ENCODE assay signal across 19 mouse cellular contexts in genomic region chr1:133408321-133408720, GRCm38 (mm10). TPM values are rescaled to one million over a fixed set of nuclear protein-coding genes. Genes with fewer than 3 reads are reported as not detected.
A peak's percentile ranks its signal among the peaks of the same experiment; 100 is the strongest.
DNase-seq lines count a peak whose midpoint lies in the region; ATAC-seq and TF ChIP-seq lines count a peak whose summit lies in the region.
"Had no signal": no experiment of that assay in that cellular context is flagged by ENCODE, and none has a peak within 500 bp of the region (broad histone marks: within the 10 kb centered on the region; RNA-seq: fewer than 3 reads in every experiment).

No protein-coding gene starts in this region.

- no peak overlapping the region for H3K9ac ChIP-seq in heart, adult 2 months (ENCODE audit: low read depth, low read length)
- H3K9ac ChIP-seq in kidney, embryonic 15.5 days: no peak overlapping the region
- 0 out of 2 replicates have a peak overlapping the region, but pooled peaks have one; percentile 31 for H3K9ac ChIP-seq in limb, embryonic 13.5 days

- WGBS in heart, adult 2 months: 75% methylated on average over 9 of the region's 9 CpGs
- 33% methylated on average over 9 of the region's 9 CpGs for whole genome bisulfite sequencing in kidney, embryonic 15.5 days
- 34% methylated on average over 9 of the region's 9 CpGs for WGBS in limb, embryonic 13.5 days

- no peak for TF ChIP-seq CTCF in heart, adult 2 months (IDR thresholded peaks at IDR 0.05)
- TF ChIP-seq CTCF in E14TG2a.4 (conservative IDR thresholded peaks at IDR 0.05; ENCODE audit: low read length): no peak

- H3K79me2 ChIP-seq in heart, adult 2 months (replicated peaks; ENCODE audit: control insufficient read depth, insufficient read depth, low read length): peaks cover 6% of the 10 kb centered on the region

- peaks cover 22% of the 10 kb centered on the region for H3K4me1 ChIP-seq in heart, adult 2 months (ENCODE audit: control insufficient read depth, insufficient read depth, low read length)
- peaks cover 56% of the 10 kb centered on the region for H3K4me1 ChIP-seq in kidney, embryonic 15.5 days
- peaks cover 75% of the 10 kb centered on the region for H3K4me1 ChIP-seq in E14TG2a.4 (replicated peaks; ENCODE audit: low read depth, low read length)
- peaks cover 24% of the 10 kb centered on the region for H3K4me1 ChIP-seq in limb, embryonic 13.5 days

- no peak for TF ChIP-seq POLR2A in heart, adult 2 months (IDR thresholded peaks at IDR 0.05; ENCODE audit: insufficient read depth, low read depth, low read length)

- no peak overlapping the region for H3K4me2 ChIP-seq in kidney, embryonic 15.5 days
- H3K4me2 ChIP-seq in limb, embryonic 13.5 days (replicated peaks): no peak overlapping the region

- no peaks in the 10 kb centered on the region for H3K36me3 ChIP-seq in heart, adult 2 months (ENCODE audit: control insufficient read depth, insufficient read depth, low read length)
- 0 out of 2 replicates have a peak, but pooled peaks cover 4% of the 10 kb centered on the region for H3K36me3 ChIP-seq in kidney, embryonic 15.5 days
- 0 out of 2 replicates have a peak, but pooled peaks cover 16% of the 10 kb centered on the region for H3K36me3 ChIP-seq in E14TG2a.4 (ENCODE audit: insufficient read depth, low read length)
- no peaks in the 10 kb centered on the region for H3K36me3 ChIP-seq in limb, embryonic 13.5 days

- peak in 1 of 2 experiments; percentile 14 for DNase-seq in heart, adult 2 months
- DNase-seq in heart, postnatal 10 days: no peak
- no peak for DNase-seq in kidney, adult 8-10 months
- no peak for DNase-seq in urinary bladder, postnatal 36 days (ENCODE audit: low spot score in 2 of 2)
- DNase-seq in right cerebral cortex, adult 2 months (ENCODE audit: low spot score in 2 of 2): no peak
- DNase-seq: cerebellum, postnatal 14 days; gastrocnemius, postnatal 14 days; layer of hippocampus, adult 9-11 months; lung, adult 2 months; right cerebral cortex, adult 18-20 months; thymus, postnatal 4 days had no signal

- peak overlapping the region; percentile 42 for H3K27ac ChIP-seq in heart, adult 2 months
- 0 out of 2 replicates have a peak overlapping the region, but pooled peaks have one; percentile 2 for H3K27ac ChIP-seq in kidney, embryonic 15.5 days
- no peak overlapping the region for H3K27ac ChIP-seq in limb, embryonic 13.5 days

- H3K4me3 ChIP-seq in heart, adult 2 months: no peak overlapping the region
- H3K4me3 ChIP-seq in kidney, embryonic 15.5 days (replicated peaks): no peak overlapping the region
- H3K4me3 ChIP-seq in E14TG2a.4 (replicated peaks; ENCODE audit: low read length): peak overlapping the region; percentile 43; the same call in 1 of the 2 replicates
- no peak overlapping the region for H3K4me3 ChIP-seq in limb, embryonic 13.5 days
- H3K4me3 ChIP-seq: erythroblast, embryonic 14.5 days had no signal

- intact Hi-C loops in heart, adult 2 months (cut with DNase I): no loop called here
- intact Hi-C loops in heart, postnatal 10 days (cut with DNase I): no loop called here

- H3K27me3 ChIP-seq in heart, adult 2 months (ENCODE audit: control insufficient read depth, insufficient read depth, low read length): no peaks in the 10 kb centered on the region
- no peaks in the 10 kb centered on the region for H3K27me3 ChIP-seq in kidney, embryonic 15.5 days
- no peaks in the 10 kb centered on the region for H3K27me3 ChIP-seq in E14TG2a.4 (ENCODE audit: insufficient read depth, low read length)
- no peaks in the 10 kb centered on the region for H3K27me3 ChIP-seq in limb, embryonic 13.5 days
- H3K27me3 ChIP-seq: Patski had no signal

- no peaks in the 10 kb centered on the region for H3K9me3 ChIP-seq in kidney, embryonic 15.5 days (replicated peaks)
- peaks cover 6% of the 10 kb centered on the region; the same call in 1 of the 2 replicates for H3K9me3 ChIP-seq in E14TG2a.4 (ENCODE audit: low read length)
- H3K9me3 ChIP-seq in limb, embryonic 13.5 days: no peaks in the 10 kb centered on the region

- TF ChIP-seq EP300 in heart, adult 2 months (IDR thresholded peaks at IDR 0.05; ENCODE audit: insufficient read depth, low read depth, low read length): no peak

- no peak for ATAC-seq in kidney, embryonic 15.5 days (replicated peaks; ENCODE audit: low FRiP score)
- ATAC-seq in limb, embryonic 13.5 days (ENCODE audit: low FRiP score, low read depth): no peak
- ATAC-seq: Patski had no signal

RNA-seq across cellular contexts. Expression of gene Sox13, which starts 15.9 kb away (rescaled TPM):
- total RNA-seq in heart, adult 2 months (2021): 10 to 100 TPM; 15.3 to 16.2 TPM
- 24.7 and 28.5 TPM in 2 replicates for polyA plus RNA-seq in heart, adult 2 months (2012; rRNA removed)
- total RNA-seq in heart, postnatal 10 days (2021): 10 to 100 TPM; 29.6 to 33.4 TPM
- 15.0 and 16.2 TPM in 2 replicates for polyA plus RNA-seq in kidney, embryonic 15.5 days (2015; fragmentation: Nextera tagmentation; extraction: Ambion mirVana)
- polyA plus RNA-seq in limb, embryonic 13.5 days (2015; fragmentation: Nextera tagmentation; extraction: Ambion mirVana): 3.9 and 4.6 TPM in 2 replicates

RNA-seq across cellular contexts. Expression of gene Etnk2, which starts 44.9 kb away (rescaled TPM):
- under 1 TPM; 0.29 to 0.93 TPM for total RNA-seq in heart, adult 2 months (2021)
- 0.70 and 0.84 TPM in 2 replicates for polyA plus RNA-seq in heart, adult 2 months (2012; rRNA removed)
- total RNA-seq in heart, postnatal 10 days (2021): 1 to 10 TPM in 1 of 2 experiments, under 1 TPM in 1; 0.82 to 1.1 TPM
- polyA plus RNA-seq in kidney, embryonic 15.5 days (2015; fragmentation: Nextera tagmentation; extraction: Ambion mirVana): 3.3 and 4.0 TPM in 2 replicates
- 1.4 and 1.7 TPM in 2 replicates for polyA plus RNA-seq in limb, embryonic 13.5 days (2015; fragmentation: Nextera tagmentation; extraction: Ambion mirVana)
- total RNA-seq: neutrophil, adult 5-6 weeks had no signal
- polyA plus RNA-seq: erythroblast, embryonic 14.5 days had no signal

RNA-seq across cellular contexts. Expression of gene Ren1, which starts 58.0 kb away (rescaled TPM):
- total RNA-seq in heart, adult 2 months (2021): under 1 TPM in 1 of 2 experiments, not detected in 1; 0.14 TPM
- polyA plus RNA-seq in heart, adult 2 months (2012; rRNA removed): 0.23 and 0.41 TPM in 2 replicates
- under 1 TPM; 0.22 TPM for total RNA-seq in heart, postnatal 10 days (2021)
- 251 and 332 TPM in 2 replicates for polyA plus RNA-seq in kidney, embryonic 15.5 days (2015; fragmentation: Nextera tagmentation; extraction: Ambion mirVana)
- 0.31 and 0.43 TPM in 2 replicates for polyA plus RNA-seq in limb, embryonic 13.5 days (2015; fragmentation: Nextera tagmentation; extraction: Ambion mirVana)
- total RNA-seq: gastrocnemius, postnatal 14 days; left cerebral cortex, postnatal 10 days; neutrophil, adult 5-6 weeks had no signal
- polyA plus RNA-seq: erythroblast, embryonic 14.5 days; heart, embryonic 14.5 days; Patski had no signal

Comparison
In these comparisons a context has a peak if more than half of its experiments do, and no peak if none do; other contexts are left out.
1. RNA of gene Ren1, which starts 58.0 kb away (polyA plus RNA-seq): 251 to 332 TPM in kidney, embryonic 15.5 days; 0.31 to 0.43 TPM in limb, embryonic 13.5 days and 0.23 to 0.41 TPM in heart, adult 2 months; every median in the first group is over 100 times any median in the second.